Mouse (Mus musculus) MEL (cell line): Measurements from ENCODE around the gene Mrpl24.

ENCODE experiments used
- CHD1 ChIP-seq: IDR thresholded peaks from 2 replicates; pipeline ENCODE4 v1.6.1; 2012; ENCODE audit warnings: low read depth, mild to moderate bottlenecking, inconsistent platforms, low read length, improper control_type of control experiment
- CTCF ChIP-seq, 3 experiments: IDR thresholded peaks in 2 of 3; conservative IDR thresholded peaks in 1 of 3; 2 replicates each; pipeline ENCODE4 v1.5.1; 2011 to 2012; ENCODE audit warnings: low read length in 3 of 3, low read depth in 2 of 3, mild to moderate bottlenecking in 2 of 3, improper control_type of control experiment in 1 of 3, inconsistent platforms in 1 of 3, mixed read lengths in 1 of 3, moderate library complexity in 1 of 3; ENCODE audit not compliant: control insufficient read depth in 1 of 3, insufficient read depth in 1 of 3, poor library complexity in 1 of 3, severe bottlenecking in 1 of 3
- ELF1 ChIP-seq: IDR thresholded peaks from 2 replicates; pipeline ENCODE4 v1.6.1; 2014; ENCODE audit warnings: low read depth, mild to moderate bottlenecking, inconsistent platforms, low read length, improper control_type of control experiment, moderate library complexity
- MAZ ChIP-seq: IDR thresholded peaks from 2 replicates; pipeline ENCODE4 v1.6.1; 2012; ENCODE audit warnings: low read depth, mild to moderate bottlenecking, inconsistent platforms, low read length, improper control_type of control experiment
- POLR2A ChIP-seq, 2 experiments: IDR thresholded peaks; 2 replicates each; pipeline ENCODE4 v1.6.1; 2011 to 2012; ENCODE audit warnings: low read length in 2 of 2, mild to moderate bottlenecking in 2 of 2, control low read depth in 1 of 2, improper control_type of control experiment in 1 of 2, low read depth in 1 of 2, moderate library complexity in 1 of 2; ENCODE audit not compliant: control insufficient read depth in 1 of 2, insufficient read depth in 1 of 2, poor library complexity in 1 of 2
- SIN3A ChIP-seq: IDR thresholded peaks from 2 replicates; pipeline ENCODE4 v1.6.1; 2012; ENCODE audit warnings: low read length, improper control_type of control experiment, inconsistent platforms
- TAL1 ChIP-seq: IDR thresholded peaks from 2 replicates; pipeline ENCODE4 v1.6.1; 2012; ENCODE audit warnings: mild to moderate bottlenecking, inconsistent platforms, low read length, moderate library complexity, mixed read lengths
- TCF12 ChIP-seq: IDR thresholded peaks from 2 replicates; pipeline ENCODE4 v1.6.1; 2014; ENCODE audit warnings: low read depth, mild to moderate bottlenecking, inconsistent platforms, low read length, improper control_type of control experiment, moderate library complexity
- ZC3H11A ChIP-seq: IDR thresholded peaks from 2 replicates; pipeline ENCODE4 v1.6.1; 2012; ENCODE audit warnings: low read depth, mild to moderate bottlenecking, inconsistent platforms, low read length, improper control_type of control experiment
- ZMIZ1 ChIP-seq: IDR thresholded peaks from 2 replicates; pipeline ENCODE4 v1.6.1; 2012; ENCODE audit warnings: low read depth, mild to moderate bottlenecking, inconsistent platforms, low read length, improper control_type of control experiment, moderate library complexity

DNA sequence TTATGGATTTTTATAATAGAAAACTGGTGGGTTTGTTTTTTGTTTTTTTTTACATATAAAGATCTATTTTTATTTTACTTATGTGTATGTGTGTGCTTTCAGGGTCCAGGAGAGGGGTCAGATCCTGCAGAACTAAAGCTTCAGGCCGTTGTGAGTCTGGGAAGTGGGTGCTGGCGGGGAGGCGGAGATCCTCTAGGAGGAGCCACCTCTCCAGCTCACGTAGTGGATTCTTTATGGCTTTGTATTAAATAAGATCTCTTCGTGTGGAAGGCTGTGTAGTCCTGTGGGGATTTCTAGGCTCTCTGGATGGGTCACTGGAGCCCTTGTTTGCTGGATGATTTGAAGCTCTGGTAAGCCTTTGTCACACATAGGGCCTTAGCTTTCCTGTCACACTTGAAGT, 21.3 kb downstream of the Mrpl24 start:
- no peak for TF ChIP-seq ZMIZ1
- TF ChIP-seq CTCF (IDR thresholded peaks at IDR 0.05 in 2 of 3, conservative IDR thresholded peaks at IDR 0.05 in 1 of 3; ENCODE audit: control insufficient read depth in 1 of 3, insufficient read depth in 1 of 3, low read depth in 2 of 3, low read length in 3 of 3, poor library complexity in 1 of 3, severe bottlenecking in 1 of 3), result no peak
- no peak for TF ChIP-seq ZC3H11A
- no peak for TF ChIP-seq MAZ
- TF ChIP-seq POLR2A (IDR thresholded peaks at IDR 0.05; ENCODE audit: control insufficient read depth in 1 of 2, insufficient read depth in 1 of 2, low read depth in 1 of 2, low read length in 2 of 2, poor library complexity in 1 of 2), result no peak
- no peak for TF ChIP-seq TAL1
- no peak for TF ChIP-seq ELF1
- TF ChIP-seq TCF12, result no peak
- TF ChIP-seq CHD1, result no peak
- no peak for TF ChIP-seq SIN3A
